Mouse (Mus musculus) layer of hippocampus, adult 9-10 months (tissue): ENCODE data around the gene Rasa4.
"Not testable (repeated sequence)": the region's sequence is repeated elsewhere in the genome, so short reads cannot be mapped to it uniquely, and the experiment has no call there.

ENCODE experiments used
- DNase-seq: peaks from one replicate; pipeline ENCODE4 v3.0.0; 2022; ENCODE audit warnings: low spot score

Rasa4 gene

DNA sequence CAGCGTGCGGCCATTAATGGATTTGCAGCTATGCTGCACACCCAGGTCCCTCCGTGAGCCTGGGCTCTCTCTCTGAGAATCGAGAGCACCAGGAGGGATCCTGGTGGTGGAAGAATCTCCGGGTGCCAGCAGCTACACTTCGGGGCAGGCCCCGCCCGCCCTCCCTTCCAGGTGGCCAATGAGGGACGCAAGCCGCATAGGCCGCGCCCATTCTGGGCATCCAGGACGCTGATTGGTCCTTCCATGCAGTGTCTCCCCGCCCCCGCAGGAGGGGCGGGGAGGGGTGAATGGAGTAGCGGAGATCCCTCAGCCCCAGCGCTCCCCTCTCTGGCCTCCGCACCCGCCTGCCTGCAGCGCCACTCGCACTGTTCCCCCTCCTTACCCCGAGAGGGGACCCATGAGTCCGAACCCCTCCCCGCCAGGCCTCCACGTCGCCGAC is at the start of gene Rasa4:
Gene Rasa4 (plus strand): TSS at position 248 of the 439 bp plus-strand sequence.
- peak; percentile 71 for DNase-seq

DNA sequence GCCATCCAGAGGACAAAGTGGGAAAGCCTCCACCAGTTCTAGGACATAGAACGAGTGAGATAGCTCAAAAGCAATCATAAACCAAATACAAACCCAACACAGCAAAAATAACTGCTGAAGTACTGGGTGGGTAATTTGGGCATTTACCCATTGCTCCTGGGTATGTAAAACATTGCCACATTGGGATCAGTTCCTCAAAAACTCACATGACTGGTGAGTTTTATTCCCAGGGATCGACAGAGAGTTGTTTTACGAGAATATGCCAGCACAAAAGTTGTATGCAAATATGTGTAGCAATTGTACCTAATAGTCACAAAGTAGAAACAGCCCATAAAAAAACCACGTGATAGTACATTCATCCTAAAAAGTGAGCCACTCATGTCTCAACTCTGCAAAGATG is 48.8 kb upstream of the Rasa4 start:
- no peak for DNase-seq

DNA sequence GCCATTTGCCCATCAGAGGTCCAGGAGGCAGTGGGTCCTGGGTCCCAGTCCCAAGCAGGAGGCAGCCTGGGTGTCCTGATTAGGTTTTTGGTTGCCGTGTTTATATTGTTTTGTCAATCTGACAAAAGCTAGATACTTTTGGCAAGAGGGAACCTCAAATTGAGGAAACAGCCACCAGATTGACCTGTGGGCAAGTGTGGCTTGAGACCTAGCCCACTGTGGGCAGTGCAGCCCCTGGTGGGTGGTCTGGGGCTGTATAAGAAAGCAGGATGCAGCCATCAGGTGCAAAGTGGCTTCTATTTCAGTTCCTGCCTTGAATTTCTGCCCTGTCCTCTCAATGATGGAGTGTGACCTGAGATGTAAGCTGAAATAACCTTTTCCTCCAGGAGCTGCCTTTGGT is 48.4 kb upstream of the Rasa4 start:
- no peak for DNase-seq

DNA sequence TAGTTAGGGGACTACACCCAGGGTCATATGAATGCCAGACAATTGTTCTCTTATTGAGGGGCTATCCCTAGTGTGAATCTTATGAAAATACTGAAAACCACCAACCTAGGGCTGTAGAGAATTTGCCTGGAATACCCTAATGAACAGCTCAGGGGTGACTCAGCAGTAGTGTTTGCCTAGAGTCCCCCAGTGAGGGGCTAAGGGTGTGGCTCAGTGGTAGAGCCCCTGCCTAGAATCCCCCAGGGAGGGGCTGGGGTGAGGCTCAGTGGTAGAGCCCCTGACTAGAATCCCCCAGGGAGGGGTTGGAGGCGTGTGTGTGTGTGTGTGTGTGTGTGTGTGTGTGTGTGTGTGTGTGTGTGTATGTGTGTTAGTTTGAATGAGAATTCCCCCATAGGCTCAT is 47.0 kb upstream of the Rasa4 start:
- DNase-seq = no peak

DNA sequence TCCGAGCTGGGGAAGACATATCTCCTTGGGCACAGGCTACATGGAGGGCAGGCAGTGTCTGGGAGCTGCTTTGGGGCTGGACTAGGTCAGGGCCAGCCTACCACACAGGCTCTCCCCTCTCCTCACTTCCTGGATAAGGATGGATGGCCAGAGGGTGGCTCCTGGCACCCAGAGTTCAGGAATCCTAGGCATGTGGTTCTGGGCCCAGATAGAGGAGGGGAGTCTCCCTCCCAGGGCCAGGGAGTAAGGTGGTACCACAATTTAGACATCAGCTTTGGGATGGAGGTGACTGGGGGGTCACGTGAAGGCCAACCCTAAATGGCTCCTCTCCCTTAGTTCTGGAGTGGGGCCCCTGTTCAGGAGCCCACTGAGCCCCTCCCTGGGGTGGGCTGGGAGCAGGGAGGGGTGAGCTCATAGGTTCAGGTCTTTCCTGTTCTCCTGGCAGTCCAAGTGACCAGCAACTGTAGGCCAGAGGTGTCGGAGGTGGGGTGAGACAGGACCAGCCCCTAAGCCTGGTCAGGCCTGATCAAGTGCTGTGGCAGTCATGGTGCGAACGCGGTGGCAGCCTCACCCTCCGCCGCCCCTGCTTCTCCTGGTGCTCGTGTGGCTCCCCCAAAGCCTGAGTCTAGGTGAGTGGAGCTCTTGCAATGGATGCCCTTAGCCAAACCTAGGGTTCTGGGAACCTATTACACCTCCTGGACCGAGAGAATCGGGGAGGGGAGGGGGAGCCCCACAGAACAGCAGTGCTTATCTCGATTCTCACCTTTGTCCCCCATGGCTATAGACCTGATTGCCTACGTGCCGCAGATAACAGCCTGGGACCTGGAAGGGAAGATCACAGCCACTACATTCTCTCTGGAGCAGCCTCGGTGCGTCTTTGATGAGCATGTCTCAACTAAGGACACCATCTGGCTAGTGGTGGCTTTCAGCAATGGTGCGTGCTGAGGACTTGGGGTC is 45.2 kb upstream of the Rasa4 start, which contains the start of gene Upk3b:
Gene Upk3b (plus strand): TSS at position 239 of the 957 bp plus-strand sequence.
- no peak for DNase-seq

DNA sequence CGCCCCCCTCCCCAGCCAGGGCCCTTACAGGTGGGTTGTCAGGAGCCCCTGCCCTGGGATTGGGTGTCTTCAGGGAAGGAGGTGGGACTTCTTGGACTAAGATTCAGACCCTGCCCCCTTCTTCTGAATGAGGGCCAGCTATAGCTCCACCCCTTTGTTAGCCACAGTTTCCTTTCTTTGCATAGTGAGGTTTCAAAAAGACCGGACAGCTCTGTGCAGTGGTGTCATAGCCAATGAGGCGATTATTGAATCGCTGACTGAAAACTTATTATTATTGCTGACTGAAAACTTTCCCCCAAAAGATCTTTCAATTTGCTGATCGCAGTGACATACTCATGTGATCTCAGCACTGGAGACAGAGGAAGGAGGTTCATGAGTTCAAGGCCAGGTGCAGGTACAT is 43.5 kb upstream of the Rasa4 start:
- no peak for DNase-seq

DNA sequence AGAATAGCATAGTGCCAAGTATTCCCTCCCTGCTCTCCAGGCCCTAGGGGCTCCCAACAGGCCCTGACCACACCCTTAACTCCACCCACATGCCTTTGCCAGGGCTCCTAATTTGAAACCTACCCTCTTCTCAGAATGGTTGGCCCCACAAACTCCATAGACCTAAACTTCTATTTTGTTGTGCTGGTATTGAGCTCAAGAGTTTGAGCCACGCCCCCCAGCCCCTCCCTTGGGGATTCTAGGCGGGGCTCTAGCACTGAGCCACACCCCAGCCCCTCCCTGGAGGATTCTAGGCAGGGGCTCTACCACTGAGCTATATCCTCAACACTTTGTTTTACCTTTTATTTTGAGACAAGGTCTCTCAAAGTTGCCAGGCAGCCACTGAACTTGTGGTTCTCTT is 42.5 kb upstream of the Rasa4 start:
- DNase-seq = no peak

DNA sequence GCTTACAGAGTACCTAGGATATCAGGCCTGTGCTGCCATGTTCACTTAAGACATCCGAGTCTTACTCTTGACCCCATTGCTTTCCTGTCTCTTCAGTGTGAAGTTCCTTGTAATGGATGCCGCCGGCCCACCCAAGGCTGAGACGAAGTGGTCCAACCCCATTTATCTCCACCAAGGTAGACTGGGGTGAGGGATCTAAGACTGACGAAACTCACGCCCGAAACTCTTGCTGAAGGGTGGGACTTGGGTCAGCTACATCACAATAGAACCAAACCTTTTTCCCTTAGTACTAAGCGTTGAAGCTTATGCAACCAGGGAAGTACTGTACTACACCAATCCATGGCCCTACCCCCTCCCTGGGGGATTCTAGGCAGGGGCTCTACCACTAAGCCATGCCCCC is 42.0 kb upstream of the Rasa4 start:
- no peak for DNase-seq

DNA sequence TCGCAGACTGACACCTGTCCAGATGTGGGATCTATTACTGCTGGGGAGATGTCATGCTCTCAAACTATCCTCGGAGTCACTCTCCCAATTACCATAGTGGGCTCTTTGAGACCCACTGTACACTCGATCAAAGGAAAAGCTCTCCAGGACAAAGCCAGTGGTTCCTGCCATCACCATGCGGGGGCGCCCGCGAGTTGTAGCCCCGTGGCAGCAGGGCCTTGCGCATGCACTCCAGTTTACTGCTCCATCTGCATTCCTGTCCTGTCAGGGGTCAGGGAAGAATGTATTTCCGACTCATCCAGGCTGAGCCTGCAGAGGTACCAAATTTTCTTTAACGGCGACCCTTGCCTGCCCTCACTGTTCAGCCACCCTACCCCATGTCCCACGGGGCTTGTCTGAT is 38.9 kb upstream of the Rasa4 start:
- no peak for DNase-seq

DNA sequence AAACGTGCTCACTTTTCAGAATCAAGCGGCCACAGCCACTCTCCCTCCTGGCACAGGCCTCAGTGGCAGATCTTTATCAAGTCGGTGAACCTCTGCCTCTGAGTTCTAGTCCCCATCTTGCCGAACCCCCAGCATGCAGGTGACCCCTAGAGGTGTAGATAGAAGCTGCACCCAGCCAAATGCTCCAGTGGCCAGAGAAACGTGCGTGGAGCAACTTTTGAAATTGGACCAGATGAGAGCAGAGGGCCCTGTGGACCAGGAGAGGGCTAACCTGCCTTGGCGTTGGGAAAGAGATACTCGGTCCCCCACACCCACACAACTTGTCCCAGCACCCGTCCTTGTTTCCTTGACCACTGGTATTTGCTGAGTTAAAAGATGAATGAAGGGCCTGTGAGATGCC is 38.3 kb upstream of the Rasa4 start:
- DNase-seq = no peak

DNA sequence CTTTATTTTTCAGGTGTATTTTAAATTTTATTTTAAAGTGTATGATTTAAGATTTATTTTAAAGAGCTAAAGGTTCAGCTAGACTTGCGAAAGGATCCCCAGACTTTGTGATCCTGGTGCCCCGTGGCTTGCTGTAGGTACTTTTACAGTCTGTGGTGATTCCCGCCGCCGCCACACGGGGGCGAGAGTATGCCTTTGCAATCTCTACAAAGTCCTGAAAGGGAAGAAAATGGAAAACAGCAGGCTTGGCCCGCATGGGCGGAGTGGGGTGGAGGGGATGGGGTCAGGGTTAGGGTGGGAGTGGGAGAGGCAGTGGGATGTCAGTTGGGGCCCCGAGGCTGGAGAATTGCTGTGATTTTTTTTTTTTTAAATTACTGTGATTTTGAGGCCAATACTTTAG is 37.7 kb upstream of the Rasa4 start:
- peak; percentile 66 for DNase-seq

DNA sequence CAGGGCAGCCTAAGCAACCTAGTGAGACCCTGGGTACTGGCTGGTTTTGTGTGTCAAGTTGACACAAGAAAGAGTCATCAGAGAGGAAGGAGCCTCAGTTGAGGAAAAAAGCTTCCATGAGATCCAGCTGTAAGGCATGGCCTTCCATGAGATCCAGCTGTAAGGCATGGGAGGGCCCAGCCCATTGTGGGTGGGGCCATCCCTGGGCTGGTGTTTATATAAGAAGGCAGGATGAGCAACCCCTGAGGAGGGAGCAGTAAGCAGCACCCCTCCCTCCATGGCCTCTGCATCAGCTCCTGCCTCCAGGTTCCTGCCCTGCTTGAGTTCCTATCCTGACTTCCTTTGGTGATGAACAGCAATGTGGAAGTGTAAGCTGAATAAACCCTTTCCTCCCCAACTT is 35.2 kb upstream of the Rasa4 start:
- not testable (repeated sequence) for DNase-seq

DNA sequence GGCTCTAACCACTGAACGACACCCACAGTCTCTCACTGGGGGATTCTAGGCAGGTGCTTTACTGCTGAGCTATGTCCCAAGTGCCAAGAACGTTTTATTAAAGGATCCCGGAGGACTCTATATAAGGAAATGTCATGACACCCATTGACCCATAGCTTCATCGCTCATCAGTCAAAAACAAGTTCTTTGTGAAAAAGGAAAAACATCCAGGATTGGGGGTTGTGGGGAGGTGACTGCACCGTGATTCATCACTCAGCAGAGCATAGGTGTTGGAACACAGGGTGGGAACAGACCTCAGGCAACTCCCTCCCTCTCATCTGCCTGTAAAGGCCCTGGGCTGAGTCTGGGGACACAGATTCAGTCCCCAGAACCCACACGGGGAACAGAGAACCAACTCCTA is 33.8 kb upstream of the Rasa4 start:
- DNase-seq = no peak

DNA sequence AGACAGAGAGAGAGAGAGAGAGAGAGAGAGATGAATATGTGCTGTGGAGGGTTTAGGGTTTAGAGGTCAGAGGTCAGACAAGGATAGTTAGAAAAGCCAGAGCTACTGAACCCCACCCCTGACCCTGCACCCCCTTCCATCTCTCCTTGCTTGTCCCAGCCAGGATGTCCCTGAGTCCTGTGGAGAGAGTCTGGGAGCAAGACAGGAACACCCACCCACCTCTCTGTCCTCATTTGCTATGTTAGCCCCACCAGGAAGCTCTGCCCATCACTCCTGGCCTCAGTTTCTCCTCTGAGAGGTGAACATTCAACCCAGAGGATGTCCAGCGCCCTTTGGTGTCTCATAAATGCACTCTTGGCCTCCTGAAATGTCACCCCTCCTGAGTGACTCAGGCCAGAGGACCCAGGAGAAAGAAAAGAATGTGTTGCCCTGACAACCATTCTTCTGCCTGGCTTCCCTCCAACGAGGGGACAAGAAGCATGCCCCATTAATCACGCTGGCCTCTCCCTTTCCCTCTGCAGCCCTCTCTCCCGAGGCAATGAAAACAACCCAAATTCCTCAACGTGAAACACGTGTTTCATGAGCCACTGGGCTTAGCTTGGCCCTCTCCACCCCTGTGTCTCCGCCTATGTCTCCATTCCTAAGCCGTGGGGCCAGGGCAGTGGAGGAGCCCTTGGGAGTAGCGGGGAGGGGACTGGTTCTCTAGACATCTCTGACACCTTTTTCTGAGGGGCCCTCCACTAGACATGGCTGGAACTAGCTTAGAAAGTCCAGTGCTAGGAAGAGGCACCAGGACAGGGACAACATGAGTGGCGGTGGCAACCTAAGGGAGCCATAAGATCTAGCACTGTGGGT is 32.3 kb upstream of the Rasa4 start:
- DNase-seq = no peak

DNA sequence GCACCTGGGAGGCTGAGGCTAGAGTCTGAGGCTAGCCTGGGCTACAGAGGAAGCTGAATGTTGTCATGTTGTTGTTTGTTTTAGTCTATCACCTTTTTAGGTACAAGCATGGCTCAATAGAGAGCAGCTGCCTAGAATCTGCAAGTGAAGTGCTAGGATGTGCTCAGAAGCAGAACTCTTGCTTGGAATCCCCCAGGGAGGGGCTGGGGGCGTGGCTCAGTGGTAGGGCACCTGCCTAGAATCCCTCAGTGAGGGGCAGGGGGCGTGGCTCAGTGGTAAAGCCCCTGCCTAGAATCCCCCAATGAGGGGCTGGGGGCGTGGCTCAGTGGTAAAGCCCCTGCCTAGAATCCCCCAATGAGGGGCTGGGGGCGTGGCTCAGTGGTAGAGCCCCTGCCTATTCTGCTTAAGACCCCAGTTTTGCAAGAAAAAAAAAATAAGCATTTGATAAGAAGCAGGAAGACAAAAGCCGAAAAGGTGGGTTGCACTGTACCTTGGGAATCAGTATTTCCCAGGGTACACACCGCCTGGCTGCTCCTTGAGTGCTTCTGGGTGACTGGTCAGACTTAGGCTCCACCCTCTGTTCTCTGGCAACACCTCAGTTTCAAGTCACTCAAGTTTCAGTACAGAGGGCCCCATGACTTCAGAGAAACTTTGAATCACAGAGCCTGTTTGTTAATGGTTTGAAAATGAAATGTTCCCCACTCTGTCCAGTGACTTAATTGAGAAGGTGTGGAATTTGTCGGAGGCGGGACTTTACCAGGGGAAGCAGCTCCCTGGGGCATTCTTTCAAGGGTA is 30.7 kb upstream of the Rasa4 start:
- no peak for DNase-seq

DNA sequence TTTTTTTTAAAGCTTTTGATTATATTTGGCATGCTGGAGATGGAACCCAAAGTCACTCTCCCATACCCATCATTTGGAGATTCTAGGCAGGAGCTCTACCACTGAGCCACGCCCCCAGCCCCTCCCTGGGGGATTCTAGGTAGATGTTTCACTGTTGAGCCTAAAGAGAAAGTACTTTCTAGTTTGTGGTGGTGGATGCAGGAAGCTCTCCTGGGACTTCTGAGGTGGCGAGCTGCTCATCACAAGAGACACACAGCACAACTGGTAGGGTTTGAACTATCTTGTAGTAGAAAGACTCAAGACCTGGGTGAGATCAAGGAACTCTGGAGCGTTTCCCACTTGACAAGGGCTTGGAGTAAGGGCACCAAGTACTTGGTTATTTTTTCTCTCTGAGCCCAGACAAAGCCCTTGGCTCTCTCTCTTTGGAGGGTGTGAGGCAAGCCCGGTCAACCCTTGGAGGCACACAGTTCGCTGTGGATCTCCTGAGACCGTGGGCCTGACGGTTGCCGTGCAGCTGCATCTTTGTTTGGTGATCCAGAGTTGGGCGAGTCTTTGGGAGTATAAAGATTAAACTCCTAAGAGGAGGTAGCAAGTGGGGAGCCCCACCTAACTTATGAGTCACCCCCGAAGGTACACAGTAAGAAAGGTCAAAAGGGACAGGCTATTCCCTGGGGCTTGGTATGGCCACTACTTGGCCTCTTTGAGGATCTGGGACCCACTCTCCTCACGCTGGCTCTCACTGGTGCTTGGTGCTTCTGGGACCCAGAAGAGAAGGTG is 29.2 kb upstream of the Rasa4 start, which contains the start of gene Upk3bl:
Gene Upk3bl (plus strand): TSS at position 192 of the 777 bp plus-strand sequence.
- no peak for DNase-seq

DNA sequence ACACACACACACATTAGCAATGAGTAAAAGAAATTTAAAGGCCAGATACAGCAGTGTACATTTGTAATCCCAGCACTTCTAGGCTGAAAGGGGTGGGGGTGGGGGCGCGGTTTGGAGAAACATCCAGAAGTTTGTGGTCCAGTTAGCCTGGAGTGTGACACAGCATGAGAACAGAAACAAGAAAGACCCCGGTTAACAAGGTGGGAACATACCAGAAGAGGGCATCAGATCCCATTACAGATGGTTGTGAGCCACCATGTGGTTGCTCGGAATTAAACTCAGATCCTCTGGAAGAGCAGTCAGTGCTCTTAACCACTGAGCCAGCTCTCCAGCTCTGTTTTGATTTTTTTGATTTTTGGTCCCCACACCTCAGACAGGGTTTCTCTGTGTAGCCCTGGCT is 27.7 kb upstream of the Rasa4 start:
- no peak for DNase-seq

DNA sequence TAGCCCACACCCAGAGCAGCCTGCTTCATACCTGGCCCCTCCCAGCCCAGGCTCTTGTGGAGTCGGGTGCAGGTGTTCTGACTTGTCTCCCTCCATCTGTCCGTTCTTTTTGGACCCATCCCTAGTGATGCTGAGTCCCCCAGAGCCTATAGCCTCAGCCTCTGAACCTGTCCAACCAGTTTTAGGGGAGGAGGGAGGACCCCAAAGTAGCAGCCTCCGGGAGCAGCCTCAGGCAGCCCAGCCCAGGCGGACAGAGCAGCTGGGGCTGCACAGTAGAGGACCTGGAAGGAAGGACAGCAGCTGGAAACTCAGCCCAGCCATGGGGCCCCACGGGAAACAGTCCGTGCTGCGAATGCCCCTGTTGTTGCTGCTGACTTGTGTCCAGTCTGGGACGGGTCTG is 26.6 kb upstream of the Rasa4 start:
- DNase-seq = no peak

DNA sequence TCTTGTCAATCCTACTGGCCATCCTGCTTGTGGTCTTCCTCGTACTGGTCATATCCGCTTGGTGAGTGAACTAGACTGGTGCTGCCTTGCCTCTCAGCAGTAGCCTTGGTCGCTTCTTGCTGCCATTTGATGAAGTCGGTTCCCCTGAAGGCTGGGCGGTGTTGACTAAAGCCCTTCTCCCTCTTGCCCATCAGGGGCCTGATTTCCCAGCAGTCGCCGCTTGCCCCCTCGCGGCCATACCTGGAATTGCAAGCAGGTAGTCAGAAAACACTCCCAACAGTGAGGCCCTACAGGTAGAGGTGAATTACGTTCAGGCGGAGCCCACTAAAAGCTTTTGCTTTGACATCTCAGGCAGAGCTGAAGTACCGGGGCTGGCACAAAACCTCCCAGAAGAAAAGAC is 22.1 kb upstream of the Rasa4 start:
- peak; percentile 48 for DNase-seq

DNA sequence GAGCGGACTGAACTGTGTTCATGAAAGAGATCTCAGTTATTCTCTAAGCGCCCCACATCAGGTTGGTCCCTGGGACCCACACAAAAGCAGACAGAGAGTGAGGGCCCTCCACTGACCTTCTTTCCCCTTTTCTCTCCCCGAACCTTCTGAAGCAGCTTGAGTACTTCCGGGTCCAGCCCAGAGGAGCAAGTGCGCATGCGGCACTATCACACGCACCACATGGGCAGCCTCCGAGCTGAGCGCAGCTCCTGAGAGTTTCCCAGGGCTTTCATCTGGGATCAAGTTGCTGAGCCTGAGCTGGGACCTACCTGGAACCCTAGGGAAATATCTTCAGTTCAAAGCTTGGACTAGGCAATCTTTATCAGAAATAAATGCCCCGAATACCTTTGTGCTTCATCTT is 19.8 kb upstream of the Rasa4 start:
- no peak for DNase-seq
